Mouse (Mus musculus) liver, embryonic 16.5 days (tissue): ENCODE results near the gene Il25. TPM values are rescaled to one million over a fixed set of nuclear protein-coding genes. Genes with fewer than 3 reads are reported as not detected.
"Not testable (repeated sequence)": the region's sequence is repeated elsewhere in the genome, so short reads cannot be mapped to it uniquely, and the experiment has no call there.

ENCODE experiments used
- ATAC-seq: fragments of 200-750 bp; cut with Nextera tagmentation; 2 replicates; pipeline ENCODE4 v1.8.0; 2017; ENCODE audit warnings: low read depth, mild to moderate bottlenecking, moderate number of reproducible peaks, moderate library complexity
- H3K27ac ChIP-seq: fragments of 300-500 bp; sonication (generic); 2 replicates; pipeline ENCODE4 v1.5.1; 2014; ENCODE audit warnings: mild to moderate bottlenecking, low read length
- H3K27me3 ChIP-seq: fragments of 300-500 bp; sonication (generic); 2 replicates; pipeline ENCODE4 v1.6.1; 2014; ENCODE audit warnings: low read depth, low read length, mixed read lengths; ENCODE audit not compliant: control insufficient read depth, insufficient read depth
- H3K36me3 ChIP-seq: fragments of 300-500 bp; sonication (generic); 2 replicates; pipeline ENCODE4 v1.6.1; 2014; ENCODE audit warnings: mild to moderate bottlenecking; ENCODE audit not compliant: control insufficient read depth, insufficient read depth
- H3K4me1 ChIP-seq: fragments of 300-500 bp; sonication (generic); 2 replicates; pipeline ENCODE4 v1.6.1; 2014; ENCODE audit warnings: low read depth, low read length, mixed read lengths; ENCODE audit not compliant: control insufficient read depth
- H3K4me2 ChIP-seq: fragments of 300-500 bp; sonication (generic); 2 replicates; pipeline ENCODE4 v1.6.1; 2014; ENCODE audit warnings: low read depth, low read length, mixed read lengths
- H3K4me3 ChIP-seq: fragments of 300-500 bp; sonication (generic); 2 replicates; pipeline ENCODE4 v1.5.1; 2014; ENCODE audit warnings: low read depth, mild to moderate bottlenecking, low read length
- H3K9ac ChIP-seq: fragments of 300-500 bp; sonication (generic); 2 replicates; pipeline ENCODE4 v1.6.1; 2014; ENCODE audit warnings: low read depth, low read length
- H3K9me3 ChIP-seq: fragments of 300-500 bp; sonication (generic); replicated peaks from 2 replicates; pipeline ENCODE4 v1.6.1; 2016; ENCODE audit warnings: low read length; ENCODE audit not compliant: control insufficient read depth
- WGBS: fragments of 180-500 bp; shearing (Covaris S2); extraction: QIAGEN DNeasy Blood & Tissue Kit; methylation state at CpG from one replicate; pipeline ENCODE4 v1.1.7; 2014; ENCODE audit not compliant: insufficient replicate concordance; 5-methylcytosine and 5-hydroxymethylcytosine counted together
- polyA plus RNA-seq: library from polyadenylated mRNA; unstranded; fragments of >200 nt; fragmentation: Nextera tagmentation; extraction: Ambion mirVana; gene quantifications from 2 replicates; pipeline ENCODE4 v1.2.1, GENCODE M21; 2015

Gene Il25
- polyA plus RNA-seq, 1 experiment from 2014 or later, result not detected

- Histone ChIP-seq H3K9me3 (no peaks in the 10 kb centered on the region), H3K27me3 (no peaks in the 10 kb centered on the region), H3K9ac (no peak overlapping the region), H3K4me2 (no peak overlapping the region), H3K4me1 (no peaks in the 10 kb centered on the region), H3K36me3 (no peaks in the 10 kb centered on the region), H3K27ac (no peak overlapping the region), H3K4me3 (no peak overlapping the region)
- ATAC-seq, result no peak
- WGBS, result 59% methylated on average over 4 of the region's 4 CpGs
Observed at GRCm38 (mm10) chr14:54958503-54958902, 26.0 kb downstream of the Il25 start.

GRCm38 (mm10) chr14:54959197-54959596 is 26.7 kb downstream of the Il25 start:
- no peaks in the 10 kb centered on the region for H3K4me1 ChIP-seq
- H3K36me3 ChIP-seq, result no peaks in the 10 kb centered on the region
- ATAC-seq, result no peak
- no peak overlapping the region for H3K4me3 ChIP-seq
- H3K4me2 ChIP-seq, result no peak overlapping the region
- H3K27ac ChIP-seq, result no peak overlapping the region
- H3K9me3 ChIP-seq, result no peaks in the 10 kb centered on the region
- no peaks in the 10 kb centered on the region for H3K27me3 ChIP-seq
- WGBS, result 68% methylated on average over 3 of the region's 3 CpGs
- no peak overlapping the region for H3K9ac ChIP-seq

GRCm38 (mm10) chr14:54959853-54960613 is 27.5 kb downstream of the Il25 start:
- not testable (repeated sequence) for ATAC-seq, H3K9ac ChIP-seq, H3K27ac ChIP-seq, H3K4me3 ChIP-seq, H3K9me3 ChIP-seq, H3K4me2 ChIP-seq, H3K4me1 ChIP-seq, H3K27me3 ChIP-seq, H3K36me3 ChIP-seq
- WGBS, result 65% methylated on average over 12 of the region's 12 CpGs

GRCm38 (mm10) chr14:54960769-54961168 is 28.3 kb downstream of the Il25 start:
- 37% methylated on average over 10 of the region's 10 CpGs for WGBS
- Histone ChIP-seq H3K4me1 (no peaks in the 10 kb centered on the region), H3K27me3 (no peaks in the 10 kb centered on the region), H3K27ac (no peak overlapping the region), H3K36me3 (no peaks in the 10 kb centered on the region), H3K9ac (no peak overlapping the region), H3K9me3 (no peaks in the 10 kb centered on the region), H3K4me2 (no peak overlapping the region), H3K4me3 (no peak overlapping the region)
- no peak for ATAC-seq

GRCm38 (mm10) chr14:54961487-54961886 is 29.0 kb downstream of the Il25 start:
- Histone ChIP-seq H3K9ac (no peak overlapping the region), H3K27me3 (no peaks in the 10 kb centered on the region), H3K27ac (no peak overlapping the region), H3K9me3 (no peaks in the 10 kb centered on the region), H3K4me3 (no peak overlapping the region), H3K36me3 (no peaks in the 10 kb centered on the region), H3K4me2 (no peak overlapping the region), H3K4me1 (no peaks in the 10 kb centered on the region)
- no peak for ATAC-seq
- 51% methylated on average over 5 of the region's 5 CpGs for WGBS

GRCm38 (mm10) chr14:54962714-54963113 is 30.2 kb downstream of the Il25 start:
- no peak overlapping the region for H3K27ac ChIP-seq
- H3K4me1 ChIP-seq, result no peaks in the 10 kb centered on the region
- no peaks in the 10 kb centered on the region for H3K36me3 ChIP-seq
- no peaks in the 10 kb centered on the region for H3K27me3 ChIP-seq
- no peaks in the 10 kb centered on the region for H3K9me3 ChIP-seq
- ATAC-seq, result no peak
- H3K4me2 ChIP-seq, result no peak overlapping the region
- H3K4me3 ChIP-seq, result no peak overlapping the region
- WGBS, result 71% methylated on average over 7 of the region's 7 CpGs
- H3K9ac ChIP-seq, result no peak overlapping the region

GRCm38 (mm10) chr14:54963727-54964126 is 31.2 kb downstream of the Il25 start:
- Histone ChIP-seq H3K4me1 (no peaks in the 10 kb centered on the region), H3K4me2 (no peak overlapping the region), H3K9ac (no peak overlapping the region), H3K9me3 (no peaks in the 10 kb centered on the region), H3K4me3 (no peak overlapping the region), H3K36me3 (no peaks in the 10 kb centered on the region), H3K27me3 (no peaks in the 10 kb centered on the region), H3K27ac (no peak overlapping the region)
- 79% methylated on average over 11 of the region's 11 CpGs for WGBS
- no peak for ATAC-seq

- no peak overlapping the region for H3K9ac ChIP-seq
- no peaks in the 10 kb centered on the region for H3K4me1 ChIP-seq
- no peak overlapping the region for H3K4me2 ChIP-seq
- no peaks in the 10 kb centered on the region for H3K36me3 ChIP-seq
- no peaks in the 10 kb centered on the region for H3K9me3 ChIP-seq
- H3K27me3 ChIP-seq, result no peaks in the 10 kb centered on the region
- no peak for ATAC-seq
- H3K4me3 ChIP-seq, result no peak overlapping the region
- WGBS, result 61% methylated on average over 15 of the region's 15 CpGs
- no peak overlapping the region for H3K27ac ChIP-seq
Observed at GRCm38 (mm10) chr14:54965044-54965443, 32.5 kb downstream of the Il25 start.

GRCm38 (mm10) chr14:54965631-54966030 is 33.1 kb downstream of the Il25 start:
- H3K9ac ChIP-seq, result no peak overlapping the region
- WGBS, result 53% methylated on average over 6 of the region's 6 CpGs

More at GRCm38 (mm10) chr14:54965631-54966030, 33.1 kb downstream of the Il25 start:
- Histone ChIP-seq H3K4me1 (no peaks in the 10 kb centered on the region), H3K4me2 (no peak overlapping the region), H3K27me3 (no peaks in the 10 kb centered on the region), H3K9me3 (no peaks in the 10 kb centered on the region), H3K4me3 (no peak overlapping the region), H3K36me3 (no peaks in the 10 kb centered on the region), H3K27ac (no peak overlapping the region)
- no peak for ATAC-seq
